Mouse (Mus musculus) forebrain, embryonic 13.5 days (tissue): ENCODE results near the gene Spint3. TPM values are rescaled to one million over a fixed set of nuclear protein-coding genes. Genes with fewer than 3 reads are reported as not detected.

ENCODE experiments used
- ATAC-seq: fragments of 200-750 bp; cut with Nextera tagmentation; 2 replicates; pipeline ENCODE4 v1.8.0; 2017
- H3K27ac ChIP-seq: fragments of 300-500 bp; sonication (generic); 2 replicates; pipeline ENCODE4 v1.5.1; 2015; ENCODE audit warnings: inconsistent platforms, mild to moderate bottlenecking, moderate library complexity
- H3K27me3 ChIP-seq: fragments of 300-500 bp; sonication (generic); 2 replicates; pipeline ENCODE4 v1.6.1; 2015; ENCODE audit warnings: mild to moderate bottlenecking, inconsistent platforms
- H3K36me3 ChIP-seq: fragments of 300-500 bp; sonication (generic); 2 replicates; pipeline ENCODE4 v1.6.1; 2015; ENCODE audit warnings: mild to moderate bottlenecking, inconsistent platforms; ENCODE audit not compliant: poor library complexity, severe bottlenecking
- H3K4me1 ChIP-seq: fragments of 300-500 bp; sonication (generic); 2 replicates; pipeline ENCODE4 v1.6.1; 2015; ENCODE audit warnings: inconsistent platforms
- H3K4me2 ChIP-seq: fragments of 300-500 bp; sonication (generic); 2 replicates; pipeline ENCODE4 v1.6.1; 2015; ENCODE audit warnings: inconsistent platforms, mild to moderate bottlenecking, moderate library complexity
- H3K4me3 ChIP-seq: fragments of 300-500 bp; sonication (generic); 2 replicates; pipeline ENCODE4 v1.5.1; 2015; ENCODE audit warnings: mild to moderate bottlenecking, inconsistent platforms
- H3K9ac ChIP-seq: fragments of 300-500 bp; sonication (generic); 2 replicates; pipeline ENCODE4 v1.6.1; 2015; ENCODE audit warnings: mild to moderate bottlenecking, inconsistent platforms
- H3K9me3 ChIP-seq: fragments of 300-500 bp; sonication (generic); replicated peaks from 2 replicates; pipeline ENCODE4 v1.6.1; 2016; ENCODE audit warnings: inconsistent platforms
- WGBS: fragments of 180-500 bp; shearing (Covaris S2); methylation state at CpG from one replicate; pipeline ENCODE4 v1.1.7; 2015; 5-methylcytosine and 5-hydroxymethylcytosine counted together
- polyA plus RNA-seq: library from polyadenylated mRNA; unstranded; fragments of >200 nt; fragmentation: Nextera tagmentation; extraction: Ambion mirVana; gene quantifications from 2 replicates; pipeline ENCODE4 v1.2.1, GENCODE M21; 2015

Spint3 gene
- polyA plus RNA-seq, 1 experiment from 2014 or later = not detected

DNA sequence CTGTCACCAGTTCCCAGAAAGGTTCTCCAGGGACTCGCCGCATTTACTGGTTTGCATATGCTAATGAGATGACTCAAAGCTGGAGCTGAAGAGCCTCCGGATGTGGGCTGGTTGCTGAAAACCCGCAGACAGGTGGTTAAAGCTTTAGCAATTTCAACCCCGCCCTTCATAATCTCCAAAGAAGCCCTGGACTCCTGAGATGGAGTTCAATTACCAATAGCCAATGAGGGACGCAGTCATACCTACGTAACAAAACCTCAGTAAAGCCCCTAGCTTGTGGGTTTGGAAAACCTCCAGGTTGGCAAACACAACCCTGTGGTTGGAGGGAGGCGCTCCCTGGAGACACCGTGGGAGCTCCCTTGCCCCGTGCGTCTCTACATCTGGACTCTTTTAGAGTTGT is 51.4 kb downstream of the Spint3 start:
- no peak overlapping the region for H3K27ac ChIP-seq
- no peak overlapping the region for H3K9ac ChIP-seq
- no peak overlapping the region for H3K4me2 ChIP-seq
- no peak for ATAC-seq
- H3K27me3 ChIP-seq = no peaks in the 10 kb centered on the region
- 20% methylated on average over 11 of the region's 11 CpGs for WGBS
- peaks cover 8% of the 10 kb centered on the region; the same call in 1 of the 2 replicates for H3K4me1 ChIP-seq
- peaks cover 8% of the 10 kb centered on the region; the same call in 1 of the 2 replicates for H3K9me3 ChIP-seq
- H3K36me3 ChIP-seq = no peaks in the 10 kb centered on the region
- no peak overlapping the region for H3K4me3 ChIP-seq

DNA sequence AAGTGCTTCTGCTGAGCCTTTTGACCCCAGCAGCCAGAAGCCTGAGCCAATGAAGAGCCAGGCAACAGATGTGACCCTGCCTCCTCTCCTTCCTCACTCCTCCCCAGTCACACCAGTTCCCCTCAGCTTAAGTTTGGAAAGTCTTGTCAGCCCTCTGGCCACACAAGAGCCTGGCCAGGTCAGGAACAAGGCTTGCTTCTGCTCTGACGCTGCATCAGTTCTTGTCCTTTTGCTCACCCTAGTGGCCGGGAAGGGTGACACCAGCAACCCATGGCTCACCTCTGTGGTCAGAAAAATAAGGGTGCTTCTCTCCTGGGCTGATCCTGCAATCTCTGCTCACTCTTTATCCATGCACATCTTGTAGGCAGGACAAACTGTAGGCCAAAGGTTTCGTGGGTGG is 52.5 kb downstream of the Spint3 start:
- Histone ChIP-seq H3K9me3 (no peaks in the 10 kb centered on the region; the same call in 1 of the 2 replicates), H3K27me3 (no peaks in the 10 kb centered on the region), H3K4me1 (peaks cover 8% of the 10 kb centered on the region; the same call in 1 of the 2 replicates), H3K9ac (no peak overlapping the region), H3K4me2 (no peak overlapping the region), H3K4me3 (no peak overlapping the region), H3K27ac (no peak overlapping the region), H3K36me3 (no peaks in the 10 kb centered on the region)
- 19% methylated on average over 3 of the region's 3 CpGs for WGBS
- ATAC-seq = no peak

Other genes starting within 250 kb of the Spint3 start
- not detected in 2 replicates for gene Svs5, start 240.7 kb downstream of the Spint3 start, polyA plus RNA-seq
- gene Slpi, start 184.4 kb downstream of the Spint3 start, polyA plus RNA-seq = not detected in 2 replicates
- not detected in 2 replicates for gene Rbpjl, start 170.3 kb downstream of the Spint3 start, polyA plus RNA-seq
- 0.15 and 0.45 TPM in 2 replicates for gene Matn4, start 168.3 kb downstream of the Spint3 start, polyA plus RNA-seq
- 7.9 and 8.6 TPM in 2 replicates for gene Sdc4, start 129.6 kb downstream of the Spint3 start, polyA plus RNA-seq
- 71.8 and 72.4 TPM in 2 replicates for gene Sys1, start 116.5 kb downstream of the Spint3 start, polyA plus RNA-seq
- 3.6 and 3.7 TPM in 2 replicates for gene Gm20458, start 112.5 kb downstream of the Spint3 start, polyA plus RNA-seq
- gene Trp53tg5, start 99.7 kb downstream of the Spint3 start, polyA plus RNA-seq = not detected in 2 replicates
- 6.3 and 7.3 TPM in 2 replicates for gene Dbndd2, start 87.4 kb downstream of the Spint3 start, polyA plus RNA-seq
- gene Pigt, start 75.9 kb downstream of the Spint3 start, polyA plus RNA-seq = 47.2 and 52.2 TPM in 2 replicates
- 15.4 and 21.2 TPM in 2 replicates for gene Wfdc2, start 11.0 kb downstream of the Spint3 start, polyA plus RNA-seq
- gene Wfdc6a, start 12.0 kb upstream of the Spint3 start, polyA plus RNA-seq = not detected in 2 replicates
- not detected in 2 replicates for gene Eppin, start 20.1 kb upstream of the Spint3 start, polyA plus RNA-seq
- gene Wfdc6b, start 40.1 kb upstream of the Spint3 start, polyA plus RNA-seq = not detected in 2 replicates
- gene Wfdc8, start 40.2 kb upstream of the Spint3 start, polyA plus RNA-seq = not detected in 2 replicates
- gene Wfdc16, start 65.3 kb upstream of the Spint3 start, polyA plus RNA-seq = not detected in 2 replicates
- not detected in 2 replicates for gene Wfdc10, start 82.6 kb upstream of the Spint3 start, polyA plus RNA-seq
- not detected in 2 replicates for gene Wfdc9, start 83.1 kb upstream of the Spint3 start, polyA plus RNA-seq
- not detected in 2 replicates for gene Wfdc11, start 100.6 kb upstream of the Spint3 start, polyA plus RNA-seq
- gene Wfdc13, start 111.6 kb upstream of the Spint3 start, polyA plus RNA-seq = not detected in 2 replicates
- not detected in 2 replicates for gene Spint4, start 125.0 kb upstream of the Spint3 start, polyA plus RNA-seq
- not detected in 2 replicates for gene Spint5, start 141.8 kb upstream of the Spint3 start, polyA plus RNA-seq
- gene Wfdc3, start 172.5 kb upstream of the Spint3 start, polyA plus RNA-seq = 0.92 and 1.4 TPM in 2 replicates
- gene Dnttip1, start 172.5 kb upstream of the Spint3 start, polyA plus RNA-seq = 75.2 and 80.2 TPM in 2 replicates
- gene Ube2c, start 196.4 kb upstream of the Spint3 start, polyA plus RNA-seq = 476 and 507 TPM in 2 replicates
- gene Tnnc2, start 206.5 kb upstream of the Spint3 start, polyA plus RNA-seq = not detected in 2 replicates
- 14.7 and 15.4 TPM in 2 replicates for gene Snx21, start 212.4 kb upstream of the Spint3 start, polyA plus RNA-seq
- gene Acot8, start 231.4 kb upstream of the Spint3 start, polyA plus RNA-seq = 16.5 and 17.0 TPM in 2 replicates
- gene Zswim3, start 231.6 kb upstream of the Spint3 start, polyA plus RNA-seq = 11.7 and 12.1 TPM in 2 replicates
- 22.1 and 23.2 TPM in 2 replicates for gene Zswim1, start 249.2 kb upstream of the Spint3 start, polyA plus RNA-seq